Mouse (Mus musculus): Measurements from ENCODE around the gene Stub1.

DNA sequence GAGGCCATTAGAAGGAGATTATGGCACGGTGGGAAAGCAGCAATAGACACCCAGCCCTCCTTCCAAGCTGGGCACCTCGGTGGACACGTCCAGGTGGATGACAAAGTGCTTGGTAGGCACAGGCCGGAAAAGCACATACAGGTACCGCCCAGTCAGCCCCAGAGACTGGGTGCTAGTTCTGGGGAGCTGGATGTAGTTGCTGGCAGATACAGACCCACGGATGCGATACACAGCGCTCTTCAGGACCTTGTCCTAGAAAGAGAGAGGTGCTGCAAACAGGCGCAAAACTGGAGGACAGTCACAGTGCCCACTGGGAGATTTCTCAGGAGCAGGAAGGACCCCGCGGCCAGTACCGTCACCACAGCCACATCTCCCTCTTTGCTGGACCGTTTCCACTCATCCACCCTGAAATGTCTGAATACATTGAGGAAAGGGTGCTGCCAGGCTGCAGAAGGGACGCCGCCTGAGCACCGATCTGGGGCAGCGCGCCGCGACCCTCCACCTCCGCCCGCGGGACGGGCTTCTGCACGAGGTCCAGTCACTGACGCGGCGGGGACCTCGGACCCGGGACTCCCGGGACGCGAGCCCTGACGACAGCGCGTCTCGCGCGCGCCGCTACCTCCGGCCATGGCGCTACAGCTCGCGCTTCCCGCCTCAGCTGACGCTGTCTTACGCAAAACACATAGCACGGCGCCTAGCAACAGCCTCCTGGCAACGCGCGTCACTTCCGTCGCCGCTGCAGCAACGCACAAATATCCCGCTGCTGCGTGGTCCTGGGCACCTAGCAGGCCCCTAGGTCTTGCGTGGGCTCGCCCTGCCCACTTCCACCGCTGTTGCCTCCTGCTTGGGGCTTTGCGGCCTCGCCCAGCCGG, 27.9 kb upstream of the Stub1 start, which contains the start of gene Wdr90:
- no peak for TF ChIP-seq NANOG (IDR thresholded peaks at IDR 0.05; ENCODE audit: borderline replicate concordance, low read length)
- TF ChIP-seq CTCF (conservative IDR thresholded peaks at IDR 0.05; ENCODE audit: low read length): no peak
